Mouse (Mus musculus) kidney, adult 2 months (tissue): ENCODE data around the gene 4930519P11Rik.

Experiments used
- CTCF ChIP-seq: fragments of 200-500 bp; conservative IDR thresholded peaks from 2 replicates; pipeline ENCODE4 v1.5.1; 2011; ENCODE audit warnings: low read depth, mild to moderate bottlenecking, control low read depth, low read length, moderate library complexity, mixed read lengths; ENCODE audit not compliant: insufficient read depth, insufficient read length
- POLR2A ChIP-seq: fragments of 200-500 bp; IDR thresholded peaks from one replicate; pipeline ENCODE4 v1.6.1; 2011; ENCODE audit warnings: low read depth, low read length, control low read depth

- TF ChIP-seq CTCF (peak; percentile 34; the same call in 1 of the 2 replicates), POLR2A (no peak)
Observed at GRCm38 (mm10) chr2:154621684-154622083, 8.4 kb upstream of the 4930519P11Rik start.
